Mouse (Mus musculus): Measurements from ENCODE around the gene Taf1d. TPM values are rescaled to one million over a fixed set of nuclear protein-coding genes. Genes with fewer than 3 reads are reported as not detected.

Gene Taf1d
- total and polyA plus RNA-seq, 2 experiments from 2014 or later, result 34.6 to 46.3 TPM

DNA sequence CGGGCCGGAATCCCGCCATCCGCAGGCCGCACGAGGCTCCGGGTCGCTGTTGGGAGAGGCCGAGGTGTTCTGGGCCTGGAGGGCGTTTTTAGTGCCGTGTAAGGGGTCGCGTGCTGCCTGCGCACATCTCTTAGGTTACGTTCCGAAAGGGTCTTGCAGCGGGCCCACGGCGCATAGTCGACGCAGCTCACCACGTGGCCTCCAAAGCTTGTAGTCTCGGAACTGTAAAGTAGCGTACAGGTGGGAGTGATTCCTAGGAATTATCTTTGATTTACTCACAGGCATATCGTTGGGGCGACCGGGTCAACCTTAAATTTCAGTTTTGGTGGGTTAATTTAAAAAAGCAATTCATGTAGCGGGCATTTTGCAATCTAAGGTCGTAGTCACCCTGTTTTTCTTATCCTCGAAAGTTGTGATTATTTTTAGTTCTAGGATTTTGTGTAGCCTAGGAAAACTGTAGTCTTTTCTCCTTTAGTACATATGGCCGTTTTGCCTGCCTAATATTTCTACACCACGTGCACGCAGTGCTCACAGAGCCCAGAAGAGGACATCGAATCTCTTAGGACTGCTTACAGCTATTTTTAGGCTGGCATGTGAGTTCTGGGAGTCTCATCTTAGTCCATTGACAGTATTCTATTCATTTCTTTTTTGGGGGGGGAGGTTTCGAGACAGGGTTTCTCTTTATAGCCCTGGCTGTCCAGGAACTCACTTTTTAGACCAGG, 545 bp downstream of the Taf1d start, which contains the start of gene 4931406C07Rik:
4931406C07Rik (minus strand) TSS at position 51 of the 722 bp plus-strand sequence.
- H3K27ac ChIP-seq, result peak within 1 kb of the TSS; percentile 86
- ATAC-seq (peak; percentile 90), DNase-seq (ENCODE audit: low spot score) (peak; percentile 71)
- H3K4me1 ChIP-seq (ENCODE audit: insufficient read depth, low read length), result peaks cover 14% of the 10 kb centered on the region
- peak within 1 kb of the TSS; percentile 70 for H3K9ac ChIP-seq (replicated peaks; ENCODE audit: low read length)
- under 1% methylated on average over 35 of the region's 35 CpGs for WGBS
- no peak for TF ChIP-seq CTCF (IDR thresholded peaks at IDR 0.05; ENCODE audit: low read depth)
- H3K4me3 ChIP-seq (ENCODE audit: low read length), result peak within 1 kb of the TSS; percentile 56
- H3K36me3 ChIP-seq (ENCODE audit: insufficient read depth, low read length), result peaks cover 14% of the 10 kb centered on the region
- no peaks in the 10 kb centered on the region for H3K9me3 ChIP-seq (ENCODE audit: low read length)
- no peaks in the 10 kb centered on the region for H3K27me3 ChIP-seq (ENCODE audit: insufficient read depth, low read length)
- peak within 1 kb of the TSS; percentile 77 for H3K4me2 ChIP-seq (ENCODE audit: low read depth, low read length)

DNA sequence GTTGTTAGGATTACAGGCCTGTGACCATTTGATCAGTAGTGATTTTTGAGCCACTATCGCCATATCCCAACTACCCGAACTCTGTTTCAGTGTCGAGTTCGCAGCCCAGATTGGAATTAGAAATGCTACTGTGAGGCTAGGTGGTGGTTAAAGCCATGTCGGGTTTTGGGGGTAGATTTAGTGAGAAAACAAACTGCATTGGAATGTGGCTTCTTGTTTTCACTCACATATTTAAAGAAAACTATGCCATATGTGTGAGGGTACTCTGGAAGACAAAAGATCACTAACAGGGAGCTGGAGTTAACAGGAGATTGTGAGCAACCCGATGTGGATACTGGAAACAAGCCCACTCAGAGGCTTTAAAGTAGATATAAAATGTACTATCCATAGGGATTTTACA, 1.2 kb downstream of the Taf1d start:
- Histone ChIP-seq H3K4me3 (ENCODE audit: low read length) (peak overlapping the region; percentile 56), H3K27ac (no peak overlapping the region), H3K9ac (replicated peaks; ENCODE audit: low read length) (peak overlapping the region; percentile 70), H3K27me3 (ENCODE audit: insufficient read depth, low read length) (no peaks in the 10 kb centered on the region), H3K4me1 (ENCODE audit: insufficient read depth, low read length) (peaks cover 14% of the 10 kb centered on the region), H3K9me3 (ENCODE audit: low read length) (no peaks in the 10 kb centered on the region), H3K4me2 (ENCODE audit: low read depth, low read length) (peak overlapping the region; percentile 77), H3K36me3 (ENCODE audit: insufficient read depth, low read length) (peaks cover 20% of the 10 kb centered on the region)
- no peak for DNase-seq (ENCODE audit: low spot score)
- 6% methylated on average over 6 of the region's 6 CpGs for WGBS
- no peak for TF ChIP-seq CTCF (IDR thresholded peaks at IDR 0.05; ENCODE audit: low read depth)
- ATAC-seq, result no peak

GRCm38 (mm10) chr9:15308254-15308653, 2.2 kb downstream of the Taf1d start:
- H3K27ac ChIP-seq, result no peak overlapping the region
- H3K4me3 ChIP-seq (ENCODE audit: low read length), result no peak overlapping the region
- no peak for TF ChIP-seq CTCF (IDR thresholded peaks at IDR 0.05; ENCODE audit: low read depth)
- H3K36me3 ChIP-seq (ENCODE audit: insufficient read depth, low read length), result peaks cover 25% of the 10 kb centered on the region
- H3K9me3 ChIP-seq (ENCODE audit: low read length), result no peaks in the 10 kb centered on the region
- H3K27me3 ChIP-seq (ENCODE audit: insufficient read depth, low read length), result no peaks in the 10 kb centered on the region
- DNase-seq (ENCODE audit: low spot score) (no peak), ATAC-seq (no peak)
- peak overlapping the region; percentile 77; the same call in 1 of the 2 replicates for H3K4me2 ChIP-seq (ENCODE audit: low read depth, low read length)
- 74% methylated on average over 2 of the region's 2 CpGs for WGBS
- no peak overlapping the region for H3K9ac ChIP-seq (replicated peaks; ENCODE audit: low read length)
- peaks cover 14% of the 10 kb centered on the region for H3K4me1 ChIP-seq (ENCODE audit: insufficient read depth, low read length)

DNA sequence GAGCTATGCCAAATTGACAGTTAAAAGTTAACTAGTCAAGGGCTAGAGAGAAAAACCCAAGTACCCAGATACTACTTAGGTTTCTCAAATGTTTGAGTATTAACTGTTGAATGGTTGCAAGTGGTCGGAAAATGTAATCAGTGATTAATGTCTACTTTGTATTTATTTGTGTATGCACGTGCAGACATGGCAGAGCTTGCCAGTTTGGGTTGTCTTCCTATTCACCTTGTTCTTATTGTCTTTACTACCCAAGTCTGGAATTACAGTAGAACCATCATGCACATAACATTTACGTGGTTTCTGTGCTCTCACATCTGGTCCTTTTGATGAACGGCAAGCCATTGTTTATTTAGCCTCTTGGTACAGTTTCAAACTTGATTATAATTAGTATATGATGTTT, 3.4 kb downstream of the Taf1d start:
- Histone ChIP-seq H3K4me2 (ENCODE audit: low read depth, low read length) (no peak overlapping the region), H3K27ac (no peak overlapping the region), H3K9me3 (ENCODE audit: low read length) (no peaks in the 10 kb centered on the region), H3K4me1 (ENCODE audit: insufficient read depth, low read length) (peaks cover 14% of the 10 kb centered on the region), H3K9ac (replicated peaks; ENCODE audit: low read length) (no peak overlapping the region), H3K36me3 (ENCODE audit: insufficient read depth, low read length) (peaks cover 37% of the 10 kb centered on the region), H3K27me3 (ENCODE audit: insufficient read depth, low read length) (no peaks in the 10 kb centered on the region), H3K4me3 (ENCODE audit: low read length) (no peak overlapping the region)
- WGBS, result 76% methylated on average over 4 of the region's 4 CpGs
- DNase-seq (ENCODE audit: low spot score) (no peak), ATAC-seq (no peak)
- no peak for TF ChIP-seq CTCF (IDR thresholded peaks at IDR 0.05; ENCODE audit: low read depth)

DNA sequence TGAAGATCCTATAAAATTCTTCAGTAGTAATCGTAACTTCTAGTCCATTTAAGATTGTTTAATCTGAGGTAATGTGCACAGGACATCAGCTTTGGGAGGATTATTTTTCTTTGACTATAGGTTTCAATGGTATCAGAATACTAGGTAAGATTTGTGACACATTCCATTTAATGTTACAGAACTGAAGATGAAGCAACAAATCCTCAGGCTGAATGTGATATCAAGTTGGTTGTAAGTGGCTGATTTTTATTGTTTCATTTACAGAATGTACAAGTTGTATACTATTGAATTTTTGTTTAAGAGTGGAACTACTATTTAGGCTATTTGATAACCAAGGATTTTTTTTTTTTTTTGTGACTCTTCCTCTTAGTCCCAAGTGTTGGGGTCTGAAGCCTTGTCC, 4.2 kb downstream of the Taf1d start:
- ATAC-seq, result no peak
- no peaks in the 10 kb centered on the region for H3K9me3 ChIP-seq (ENCODE audit: low read length)
- TF ChIP-seq CTCF (IDR thresholded peaks at IDR 0.05; ENCODE audit: low read depth), result no peak
- H3K27me3 ChIP-seq (ENCODE audit: insufficient read depth, low read length), result no peaks in the 10 kb centered on the region
- H3K27ac ChIP-seq, result no peak overlapping the region
- no peak for DNase-seq (ENCODE audit: low spot score)
- no peak overlapping the region for H3K4me2 ChIP-seq (ENCODE audit: low read depth, low read length)
- H3K36me3 ChIP-seq (ENCODE audit: insufficient read depth, low read length), result peaks cover 44% of the 10 kb centered on the region
- H3K4me3 ChIP-seq (ENCODE audit: low read length), result no peak overlapping the region
- peaks cover 14% of the 10 kb centered on the region for H3K4me1 ChIP-seq (ENCODE audit: insufficient read depth, low read length)
- WGBS, result 90% methylated on average over 1 of the region's 1 CpGs
- H3K9ac ChIP-seq (replicated peaks; ENCODE audit: low read length), result no peak overlapping the region

GRCm38 (mm10) chr9:15312054-15312735, 6.2 kb downstream of the Taf1d start:
- WGBS, result 89% methylated on average over 2 of the region's 2 CpGs
- no peak for ATAC-seq

More at GRCm38 (mm10) chr9:15312054-15312735, 6.2 kb downstream of the Taf1d start:
- H3K9me3 ChIP-seq (ENCODE audit: low read length), result no peaks in the 10 kb centered on the region
- H3K4me3 ChIP-seq (ENCODE audit: low read length), result no peak overlapping the region
- no peak overlapping the region for H3K4me2 ChIP-seq (ENCODE audit: low read depth, low read length)
- no peak for TF ChIP-seq CTCF (IDR thresholded peaks at IDR 0.05; ENCODE audit: low read depth)
- no peak for DNase-seq (ENCODE audit: low spot score)
- peaks cover 45% of the 10 kb centered on the region for H3K36me3 ChIP-seq (ENCODE audit: insufficient read depth, low read length)
- H3K27ac ChIP-seq, result no peak overlapping the region
- peaks cover 12% of the 10 kb centered on the region for H3K4me1 ChIP-seq (ENCODE audit: insufficient read depth, low read length)
- H3K9ac ChIP-seq (replicated peaks; ENCODE audit: low read length), result no peak overlapping the region
- H3K27me3 ChIP-seq (ENCODE audit: insufficient read depth, low read length), result no peaks in the 10 kb centered on the region
